11 mouse cellular contexts compared by ENCODE assay signal in genomic region chr2:65940351-65940750, GRCm38 (mm10).
DNase-seq lines count a peak whose midpoint lies in the region; ATAC-seq and TF ChIP-seq lines count a peak whose summit lies in the region.
"Had no signal": no experiment of that assay in that cellular context is flagged by ENCODE, and none has a peak within 500 bp of the region (broad histone marks: within the 10 kb centered on the region; RNA-seq: fewer than 3 reads in every experiment).

No protein-coding gene starts in this region.

- no peaks in the 10 kb centered on the region; the same call in 1 of the 2 replicates for H3K4me1 ChIP-seq in embryonic facial prominence, embryonic 14.5 days (ENCODE audit: control insufficient read depth, insufficient read depth, low read length)
- peaks cover 3% of the 10 kb centered on the region; the same call in 1 of the 2 replicates for H3K4me1 ChIP-seq in embryonic facial prominence, embryonic 10.5 days
- peaks cover 0 to 4% of the 10 kb centered on the region in 2 experiments; a peak in 3 of 4 replicates for H3K4me1 ChIP-seq in CH12.LX (ENCODE audit: control insufficient read depth in 1 of 2, insufficient read depth in 2 of 2)
- no peaks in the 10 kb centered on the region for H3K4me1 ChIP-seq in thymus, adult 2 months (replicated peaks; ENCODE audit: control insufficient read depth, insufficient read depth, low read length)
- H3K4me1 ChIP-seq: embryonic facial prominence, embryonic 13.5 days had no signal

- no peaks in the 10 kb centered on the region; the same call in 1 of the 2 replicates for H3K79me2 ChIP-seq in CH12.LX (replicated peaks; ENCODE audit: control insufficient read depth, extremely low read depth, insufficient read depth, poor library complexity, severe bottlenecking)

- no peak overlapping the region for H3K9ac ChIP-seq in embryonic facial prominence, embryonic 14.5 days (ENCODE audit: low read depth, low read length)
- H3K9ac ChIP-seq in CH12.LX (ENCODE audit: insufficient read depth, low read depth) = peak overlapping the region; percentile 5; the same call in 1 of the 2 replicates
- H3K9ac ChIP-seq: embryonic facial prominence, embryonic 13.5 days; lung, embryonic 14.5 days had no signal

- no peaks in the 10 kb centered on the region for H3K27me3 ChIP-seq in embryonic facial prominence, embryonic 14.5 days (replicated peaks; ENCODE audit: control insufficient read depth, insufficient read depth, low read length)
- no peaks in the 10 kb centered on the region for H3K27me3 ChIP-seq in embryonic facial prominence, embryonic 10.5 days (replicated peaks; ENCODE audit: low read depth, poor library complexity, severe bottlenecking)
- H3K27me3 ChIP-seq in CH12.LX (replicated peaks) = no peaks in the 10 kb centered on the region
- no peaks in the 10 kb centered on the region for H3K27me3 ChIP-seq in thymus, adult 2 months (ENCODE audit: control insufficient read depth, insufficient read depth, low read length)
- H3K27me3 ChIP-seq: embryonic facial prominence, embryonic 13.5 days had no signal

- H3K9me3 ChIP-seq in embryonic facial prominence, embryonic 14.5 days (ENCODE audit: control insufficient read depth, low read length) = no peaks in the 10 kb centered on the region
- H3K9me3 ChIP-seq in embryonic facial prominence, embryonic 10.5 days = no peaks in the 10 kb centered on the region
- H3K9me3 ChIP-seq in CH12.LX (replicated peaks; ENCODE audit: low read length) = peaks cover 5% of the 10 kb centered on the region
- H3K9me3 ChIP-seq: embryonic facial prominence, embryonic 13.5 days had no signal

- dilution Hi-C loops in CH12.LX (cut with MboI; ENCODE audit: extremely low pct_ligation_motif_present, extremely low pct_unique_long_range_greater_than_20kb, low sequenced_read_pairs) = no loop called here

- no peak for TF ChIP-seq EP300 in CH12.LX (IDR thresholded peaks at IDR 0.05; ENCODE audit: low read length)

- DNase-seq in embryonic facial prominence, embryonic 14.5 days (ENCODE audit: low spot score) = peak; percentile 33
- no peak for DNase-seq in embryonic facial prominence, embryonic 10.5 days (ENCODE audit: low spot score)
- peak; percentile 13 to 16 for DNase-seq in kidney, postnatal 36 days
- DNase-seq in kidney, postnatal 14 days = no peak
- no peak for DNase-seq in CH12.LX (ENCODE audit: extremely low read depth)
- peak; percentile 72 to 79 for DNase-seq in cerebellum, postnatal 36 days
- DNase-seq in thymus, adult 2 months = no peak
- DNase-seq: B cell, adult 2 months; lung, embryonic 14.5 days had no signal

- WGBS in embryonic facial prominence, embryonic 14.5 days = 62% methylated on average over 5 of the region's 5 CpGs
- WGBS in embryonic facial prominence, embryonic 10.5 days = 89% methylated on average over 5 of the region's 5 CpGs
- WGBS in thymus, adult 2 months = 78% methylated on average over 5 of the region's 5 CpGs

- TF ChIP-seq POLR2A in CH12.LX (IDR thresholded peaks at IDR 0.05; ENCODE audit: low read depth, low read length) = no peak
- no peak for TF ChIP-seq POLR2A in thymus, adult 2 months (IDR thresholded peaks at IDR 0.05; ENCODE audit: control insufficient read depth, extremely low read depth, insufficient read depth, low read length, poor library complexity)

- TF ChIP-seq RAD21 in CH12.LX (IDR thresholded peaks at IDR 0.05; ENCODE audit: low read depth, low read length) = no peak

- peak overlapping the region; percentile 2; the same call in 1 of the 2 replicates for H3K4me2 ChIP-seq in embryonic facial prominence, embryonic 14.5 days (ENCODE audit: low read depth, low read length)
- peak overlapping the region; percentile 61; the same call in 1 of the 2 replicates for H3K4me2 ChIP-seq in CH12.LX (ENCODE audit: insufficient read depth, low read depth, poor library complexity, severe bottlenecking)
- H3K4me2 ChIP-seq: embryonic facial prominence, embryonic 13.5 days; lung, embryonic 14.5 days had no signal

- H3K4me3 ChIP-seq in embryonic facial prominence, embryonic 14.5 days (ENCODE audit: low read depth, low read length) = no peak overlapping the region
- no peak overlapping the region for H3K4me3 ChIP-seq in embryonic facial prominence, embryonic 10.5 days
- no peak overlapping the region for H3K4me3 ChIP-seq in CH12.LX (replicated peaks in 1 of 3; ENCODE audit: low read depth in 2 of 3, low read length in 2 of 3, poor library complexity in 1 of 3)
- no peak overlapping the region for H3K4me3 ChIP-seq in thymus, adult 2 months (ENCODE audit: control insufficient read depth, insufficient read depth, low read length)
- H3K4me3 ChIP-seq: embryonic facial prominence, embryonic 13.5 days had no signal

- no peak for ATAC-seq in embryonic facial prominence, embryonic 14.5 days (ENCODE audit: low read depth)
- no peak for ATAC-seq in inflammation-experienced regulatory T-cells, adult 6 months

- no peak for TF ChIP-seq CTCF in CH12.LX (conservative IDR thresholded peaks at IDR 0.05 in 1 of 2, IDR thresholded peaks at IDR 0.05 in 1 of 2; ENCODE audit: low read depth in 2 of 2, low read length in 2 of 2)
- TF ChIP-seq CTCF in thymus, adult 2 months (IDR thresholded peaks at IDR 0.05; ENCODE audit: borderline replicate concordance, control insufficient read depth, extremely low read depth, insufficient read depth, low read length, poor library complexity) = no peak

- H3K36me3 ChIP-seq in embryonic facial prominence, embryonic 14.5 days (ENCODE audit: control insufficient read depth, insufficient read depth, low read length) = no peaks in the 10 kb centered on the region
- H3K36me3 ChIP-seq in embryonic facial prominence, embryonic 10.5 days (replicated peaks) = no peaks in the 10 kb centered on the region
- peaks cover 5% of the 10 kb centered on the region in 2 experiments for H3K36me3 ChIP-seq in CH12.LX (replicated peaks in 1 of 2; ENCODE audit: control insufficient read depth in 1 of 2, insufficient read depth in 1 of 2, low read length in 1 of 2)
- no peaks in the 10 kb centered on the region for H3K36me3 ChIP-seq in thymus, adult 2 months (ENCODE audit: control insufficient read depth, insufficient read depth, low read length)
- H3K36me3 ChIP-seq: embryonic facial prominence, embryonic 13.5 days had no signal

- in situ Hi-C loops in CH12.LX (cut with MboI; ENCODE audit: low pct_ligation_motif_present, low pct_unique_long_range_greater_than_20kb, low sequenced_read_pairs) = no loop called here

- H3K27ac ChIP-seq in embryonic facial prominence, embryonic 14.5 days (replicated peaks; ENCODE audit: low read depth, low read length) = no peak overlapping the region
- no peak overlapping the region for H3K27ac ChIP-seq in embryonic facial prominence, embryonic 10.5 days (replicated peaks)
- no peak overlapping the region for H3K27ac ChIP-seq in CH12.LX (ENCODE audit: insufficient read depth, low read depth)
- H3K27ac ChIP-seq in thymus, adult 2 months (ENCODE audit: control insufficient read depth, insufficient read depth, low read length) = no peak overlapping the region
- H3K27ac ChIP-seq: embryonic facial prominence, embryonic 13.5 days had no signal

TF ChIP-seq in CH12.LX, 34 proteins besides CTCF, POLR2A, EP300 and RAD21:
- TF ChIP-seq JUN (IDR thresholded peaks at IDR 0.05; ENCODE audit: insufficient read depth, low read depth, low read length) (no peak), SIN3A (IDR thresholded peaks at IDR 0.05; ENCODE audit: low read length) (no peak), NRF1 (IDR thresholded peaks at IDR 0.05; ENCODE audit: low read depth, low read length) (no peak), POLR2AphosphoS2 (IDR thresholded peaks at IDR 0.05; ENCODE audit: low read depth, low read length) (no peak), IRF4 (IDR thresholded peaks at IDR 0.05; ENCODE audit: low read depth, low read length) (no peak), TCF12 (IDR thresholded peaks at IDR 0.05; ENCODE audit: low read depth, low read length) (no peak), USF1 (IDR thresholded peaks at IDR 0.05; ENCODE audit: low read depth, low read length) (no peak), USF2 (conservative IDR thresholded peaks at IDR 0.05; ENCODE audit: low read depth, low read length) (no peak), ETS1 (conservative IDR thresholded peaks at IDR 0.05; ENCODE audit: low read depth, low read length) (no peak), MXI1 (IDR thresholded peaks at IDR 0.05; ENCODE audit: low read depth, low read length) (no peak), BHLHE40 (IDR thresholded peaks at IDR 0.05; ENCODE audit: low read depth, low read length) (no peak), JUND (conservative IDR thresholded peaks at IDR 0.05; ENCODE audit: low read depth, low read length) (no peak), MAZ (IDR thresholded peaks at IDR 0.05; ENCODE audit: low read depth, low read length) (no peak), CHD2 (IDR thresholded peaks at IDR 0.05; ENCODE audit: low read length) (no peak), ZNF384 (IDR thresholded peaks at IDR 0.05; ENCODE audit: low read depth, low read length) (no peak), UBTF (IDR thresholded peaks at IDR 0.05; ENCODE audit: low read depth, low read length) (no peak), GABPA (IDR thresholded peaks at IDR 0.05; ENCODE audit: insufficient replicate concordance, low read depth, low read length) (no peak)

Comparison
In these comparisons a context has a peak if more than half of its experiments do, and no peak if none do; other contexts are left out.
1. DNase-seq: peak in embryonic facial prominence, embryonic 14.5 days (single experiment), kidney, postnatal 36 days (2 of 2) and cerebellum, postnatal 36 days (2 of 2); none in embryonic facial prominence, embryonic 10.5 days (single experiment), kidney, postnatal 14 days (single experiment), CH12.LX (single experiment) and thymus, adult 2 months (single experiment).